Mouse (Mus musculus) CH12.LX (cell line): ENCODE results near the gene Hsf4. TPM values are rescaled to one million over a fixed set of nuclear protein-coding genes. Genes with fewer than 3 reads are reported as not detected.

Experiments
- DNase-seq: peaks from one replicate; pipeline ENCODE4 v3.0.0-alpha.2; 2013; ENCODE audit errors: extremely low read depth
- H3K27ac ChIP-seq: 2 replicates; pipeline ENCODE4 v1.5.1; 2012; ENCODE audit warnings: low read depth, mild to moderate bottlenecking, control low read depth, moderate library complexity; ENCODE audit not compliant: insufficient read depth
- H3K27me3 ChIP-seq: replicated peaks from 2 replicates; pipeline ENCODE3; 2012; ENCODE audit warnings: inconsistent platforms
- H3K36me3 ChIP-seq, 2 experiments: replicated peaks in 1 of 2; 2 replicates each; pipeline versions ENCODE3 to v1.6.1; 2012; ENCODE audit warnings: inconsistent platforms in 1 of 2, low read length in 1 of 2, mild to moderate bottlenecking in 1 of 2, mixed read lengths in 1 of 2, moderate library complexity in 1 of 2; ENCODE audit not compliant: control insufficient read depth in 1 of 2, insufficient read depth in 1 of 2
- H3K4me1 ChIP-seq, 2 experiments: 2 replicates each; pipeline ENCODE4 v1.6.1; 2012; ENCODE audit warnings: inconsistent platforms in 1 of 2, moderate library complexity in 1 of 2; ENCODE audit not compliant: insufficient read depth in 2 of 2, control insufficient read depth in 1 of 2
- H3K4me2 ChIP-seq: 2 replicates; pipeline ENCODE4 v1.6.1; 2012; ENCODE audit warnings: low read depth, mild to moderate bottlenecking, control low read depth; ENCODE audit not compliant: poor library complexity, insufficient read depth, severe bottlenecking
- H3K4me3 ChIP-seq, 3 experiments: fragments of 150-350 bp in 1 of 3; sonication (generic) in 1 of 3; replicated peaks in 1 of 3; 2 replicates each; pipeline versions ENCODE3 to v1.5.1; 2011 to 2012; ENCODE audit warnings: low read depth in 2 of 3, low read length in 2 of 3, mild to moderate bottlenecking in 2 of 3, moderate library complexity in 2 of 3, control low read depth in 1 of 3, improper control_type of control experiment in 1 of 3, inconsistent platforms in 1 of 3, mixed read lengths in 1 of 3; ENCODE audit not compliant: poor library complexity in 1 of 3
- H3K79me2 ChIP-seq: replicated peaks from 2 replicates; pipeline ENCODE4 v1.6.1; 2012; ENCODE audit warnings: mild to moderate bottlenecking, moderate library complexity; ENCODE audit not compliant: control insufficient read depth, poor library complexity, insufficient read depth, severe bottlenecking; ENCODE audit errors: extremely low read depth
- H3K9ac ChIP-seq: 2 replicates; pipeline ENCODE4 v1.6.1; 2012; ENCODE audit warnings: low read depth, mild to moderate bottlenecking, control low read depth, moderate library complexity; ENCODE audit not compliant: insufficient read depth
- H3K9me3 ChIP-seq: replicated peaks from 2 replicates; pipeline ENCODE3; 2012; ENCODE audit warnings: low read length, inconsistent platforms, mixed read lengths
- BHLHE40 ChIP-seq: IDR thresholded peaks from 2 replicates; pipeline ENCODE4 v1.6.1; 2011; ENCODE audit warnings: mild to moderate bottlenecking, low read depth, low read length, improper control_type of control experiment
- CHD1 ChIP-seq: IDR thresholded peaks from 2 replicates; pipeline ENCODE4 v1.6.1; 2012; ENCODE audit warnings: low read depth, low read length, improper control_type of control experiment, inconsistent platforms
- CHD2 ChIP-seq: IDR thresholded peaks from 2 replicates; pipeline ENCODE4 v1.6.1; 2011; ENCODE audit warnings: low read length, improper control_type of control experiment
- E2F4 ChIP-seq: IDR thresholded peaks from 2 replicates; pipeline ENCODE4 v1.6.1; 2011; ENCODE audit warnings: low read depth, low read length, improper control_type of control experiment; ENCODE audit not compliant: insufficient replicate concordance
- ELF1 ChIP-seq: IDR thresholded peaks from 2 replicates; pipeline ENCODE4 v1.6.1; 2014; ENCODE audit warnings: low read depth, mild to moderate bottlenecking, inconsistent platforms, low read length, improper control_type of control experiment
- EP300 ChIP-seq: IDR thresholded peaks from 2 replicates; pipeline ENCODE4 v1.6.1; 2011; ENCODE audit warnings: low read length, improper control_type of control experiment
- ETS1 ChIP-seq: conservative IDR thresholded peaks from 2 replicates; pipeline ENCODE4 v1.6.1; 2012; ENCODE audit warnings: low read depth, mild to moderate bottlenecking, inconsistent platforms, low read length, improper control_type of control experiment, moderate library complexity
- HCFC1 ChIP-seq: IDR thresholded peaks from 2 replicates; pipeline ENCODE4 v1.6.1; 2012; ENCODE audit warnings: low read depth, mild to moderate bottlenecking, inconsistent platforms, low read length, improper control_type of control experiment
- JUN ChIP-seq: IDR thresholded peaks from 2 replicates; pipeline ENCODE4 v1.6.1; 2011; ENCODE audit warnings: low read depth, mild to moderate bottlenecking, low read length, improper control_type of control experiment, moderate library complexity; ENCODE audit not compliant: insufficient read depth
- JUND ChIP-seq: conservative IDR thresholded peaks from 2 replicates; pipeline ENCODE4 v1.6.1; 2011; ENCODE audit warnings: low read depth, low read length, improper control_type of control experiment
- KAT2A ChIP-seq: IDR thresholded peaks from 2 replicates; pipeline ENCODE4 v1.6.1; 2012; ENCODE audit warnings: low read length, improper control_type of control experiment, inconsistent platforms; ENCODE audit not compliant: insufficient replicate concordance
- MAFK ChIP-seq: IDR thresholded peaks from 2 replicates; pipeline ENCODE4 v1.6.1; 2011; ENCODE audit warnings: low read length, improper control_type of control experiment; ENCODE audit not compliant: insufficient replicate concordance
- MAX ChIP-seq: IDR thresholded peaks from 2 replicates; pipeline ENCODE4 v1.6.1; 2011; ENCODE audit warnings: low read length, improper control_type of control experiment
- MAZ ChIP-seq: IDR thresholded peaks from 2 replicates; pipeline ENCODE4 v1.6.1; 2012; ENCODE audit warnings: low read depth, mild to moderate bottlenecking, inconsistent platforms, low read length, improper control_type of control experiment, moderate library complexity
- MEF2A ChIP-seq: IDR thresholded peaks from 2 replicates; pipeline ENCODE4 v1.6.1; 2014; ENCODE audit warnings: low read depth, mild to moderate bottlenecking, inconsistent platforms, low read length, improper control_type of control experiment, borderline replicate concordance
- MYC ChIP-seq: IDR thresholded peaks from 2 replicates; pipeline ENCODE4 v1.6.1; 2011; ENCODE audit warnings: low read depth, mild to moderate bottlenecking, improper control_type of control experiment, low read length
- NRF1 ChIP-seq: IDR thresholded peaks from 2 replicates; pipeline ENCODE4 v1.6.1; 2014; ENCODE audit warnings: low read depth, mild to moderate bottlenecking, inconsistent platforms, low read length, improper control_type of control experiment, moderate library complexity
- PAX5 ChIP-seq: IDR thresholded peaks from 2 replicates; pipeline ENCODE4 v1.6.1; 2012; ENCODE audit warnings: low read length, inconsistent platforms, mixed read lengths
- RAD21 ChIP-seq: IDR thresholded peaks from 2 replicates; pipeline ENCODE4 v1.6.1; 2011; ENCODE audit warnings: low read depth, mild to moderate bottlenecking, low read length, improper control_type of control experiment, moderate library complexity
- SIN3A ChIP-seq: IDR thresholded peaks from 2 replicates; pipeline ENCODE4 v1.6.1; 2012; ENCODE audit warnings: low read length, improper control_type of control experiment, inconsistent platforms
- SMC3 ChIP-seq: IDR thresholded peaks from 2 replicates; pipeline ENCODE4 v1.6.1; 2011; ENCODE audit warnings: low read depth, low read length, improper control_type of control experiment
- TBP ChIP-seq: conservative IDR thresholded peaks from 2 replicates; pipeline ENCODE4 v1.6.1; 2011; ENCODE audit warnings: low read depth, low read length, improper control_type of control experiment
- UBTF ChIP-seq: IDR thresholded peaks from 2 replicates; pipeline ENCODE4 v1.6.1; 2012; ENCODE audit warnings: low read depth, mild to moderate bottlenecking, inconsistent platforms, low read length, improper control_type of control experiment, moderate library complexity
- USF1 ChIP-seq: IDR thresholded peaks from 2 replicates; pipeline ENCODE4 v1.6.1; 2014; ENCODE audit warnings: low read depth, mild to moderate bottlenecking, inconsistent platforms, low read length, improper control_type of control experiment
- ZC3H11A ChIP-seq: IDR thresholded peaks from 2 replicates; pipeline ENCODE4 v1.6.1; 2012; ENCODE audit warnings: low read depth, mild to moderate bottlenecking, inconsistent platforms, low read length, improper control_type of control experiment
- ZKSCAN1 ChIP-seq: IDR thresholded peaks from 2 replicates; pipeline ENCODE4 v1.6.1; 2012; ENCODE audit warnings: low read depth, inconsistent platforms, low read length, improper control_type of control experiment, borderline replicate concordance
- ZMIZ1 ChIP-seq: IDR thresholded peaks from 2 replicates; pipeline ENCODE4 v1.6.1; 2012; ENCODE audit warnings: low read depth, mild to moderate bottlenecking, inconsistent platforms, low read length, improper control_type of control experiment
- dilution Hi-C: fragments of 300-500 bp; cut with MboI; formaldehyde crosslinking; loops from 2 replicates; pipeline ENCODE4 v1.14.3; 2020; ENCODE audit warnings: low sequenced_read_pairs; ENCODE audit not compliant: extremely low pct_unique_long_range_greater_than_20kb, extremely low pct_ligation_motif_present
- in situ Hi-C: fragments of 300-500 bp; cut with MboI; formaldehyde crosslinking; loops from 3 replicates; pipeline ENCODE4 v1.14.3; 2019; ENCODE audit warnings: low sequenced_read_pairs, low pct_ligation_motif_present, low pct_unique_long_range_greater_than_20kb, mixed read lengths
- polyA plus RNA-seq: library from polyadenylated mRNA; unstranded; fragments of >175 nt; gene quantifications from 2 replicates; pipeline ENCODE4 v1.2.1, GENCODE M21; 2012; ENCODE audit warnings: low read depth; ENCODE audit not compliant: insufficient read length
- total RNA-seq, 2 experiments: library from RNA; depleted of rRNA; stranded (reverse); fragments of 300-350 nt in 1 of 2; fragments of >200 nt in 1 of 2; gene quantifications; 2 replicates each; pipeline ENCODE4 v1.2.3; 2012 to 2014

Gene Hsf4
- total and polyA plus RNA-seq, 3 experiments: 0.08 TPM; not detected in 2

GRCm38 (mm10) chr8:105308428-105308827, 38.8 kb downstream of the Hsf4 start:
- Histone ChIP-seq H3K4me2 (no peak overlapping the region), H3K4me3 (no peak overlapping the region), H3K4me1 (peaks cover 3 to 33% of the 10 kb centered on the region in 2 experiments), H3K36me3 (peaks cover 89 to 98% of the 10 kb centered on the region in 2 experiments), H3K27ac (no peak overlapping the region), H3K9me3 (peaks cover 2% of the 10 kb centered on the region), H3K79me2 (no peaks in the 10 kb centered on the region), H3K9ac (no peak overlapping the region), H3K27me3 (no peaks in the 10 kb centered on the region)
- in situ Hi-C loops (no loop called here), dilution Hi-C loops (no loop called here)
- no peak for DNase-seq
- no peak for TF ChIP-seq MAZ
- TF ChIP-seq MYC: no peak
- TF ChIP-seq USF1: no peak
- TF ChIP-seq MAFK: no peak
- TF ChIP-seq SMC3: no peak
- TF ChIP-seq JUND: no peak
- no peak for TF ChIP-seq ELF1
- TF ChIP-seq JUN: no peak
- TF ChIP-seq TBP: no peak

- Histone ChIP-seq H3K4me2 (no peak overlapping the region), H3K9ac (no peak overlapping the region), H3K4me3 (no peak overlapping the region), H3K36me3 (peaks cover 88 to 98% of the 10 kb centered on the region in 2 experiments), H3K9me3 (peaks cover 2% of the 10 kb centered on the region), H3K4me1 (peaks cover 3 to 24% of the 10 kb centered on the region in 2 experiments), H3K27me3 (no peaks in the 10 kb centered on the region), H3K79me2 (no peaks in the 10 kb centered on the region), H3K27ac (no peak overlapping the region)
- dilution Hi-C loops: no loop called here
- no peak for TF ChIP-seq CHD1
- TF ChIP-seq ZKSCAN1: no peak
- no peak for TF ChIP-seq ZC3H11A
- DNase-seq: no peak
- in situ Hi-C loops: no loop called here
Measured at GRCm38 (mm10) chr8:105309142-105309847, 39.7 kb downstream of the Hsf4 start.

GRCm38 (mm10) chr8:105310118-105310517, 40.5 kb downstream of the Hsf4 start:
- H3K27me3 ChIP-seq: no peaks in the 10 kb centered on the region
- H3K27ac ChIP-seq: no peak overlapping the region
- peaks cover 90 to 99% of the 10 kb centered on the region in 2 experiments for H3K36me3 ChIP-seq
- H3K4me1 ChIP-seq: peaks cover 0 to 17% of the 10 kb centered on the region in 2 experiments; a peak in 2 of 4 replicates
- H3K79me2 ChIP-seq: no peaks in the 10 kb centered on the region
- dilution Hi-C loops (no loop called here), in situ Hi-C loops (no loop called here)
- no peak overlapping the region for H3K4me3 ChIP-seq
- peaks cover 2% of the 10 kb centered on the region for H3K9me3 ChIP-seq
- H3K4me2 ChIP-seq: no peak overlapping the region
- DNase-seq: no peak
- H3K9ac ChIP-seq: no peak overlapping the region
- TF ChIP-seq PAX5 (no peak), ELF1 (no peak), ZMIZ1 (no peak), MAX (no peak), SMC3 (no peak), EP300 (no peak), KAT2A (no peak), BHLHE40 (no peak), E2F4 (no peak), HCFC1 (no peak), UBTF (no peak), SIN3A (no peak), CHD2 (no peak), MEF2A (no peak), NRF1 (no peak), RAD21 (no peak), ETS1 (no peak)
